Mouse (Mus musculus) liver, adult 2 months (tissue): ENCODE measurements around the gene Dpf3.

ENCODE experiments used
- CTCF ChIP-seq: fragments of 200-500 bp; IDR thresholded peaks from 2 replicates; pipeline ENCODE4 v1.5.1; 2011; ENCODE audit warnings: low read depth, low read length, control low read depth
- POLR2A ChIP-seq: fragments of 200-500 bp; IDR thresholded peaks from 2 replicates; pipeline ENCODE4 v1.6.1; 2011; ENCODE audit warnings: low read length, control low read depth; ENCODE audit not compliant: insufficient read depth; ENCODE audit errors: extremely low read depth

- TF ChIP-seq CTCF (no peak), POLR2A (no peak)
These were observed 57.3 kb downstream of the Dpf3 start for GRCm38 (mm10) chr12:83430207-83430606.
